Mouse (Mus musculus) kidney, postnatal 10 days (tissue): Measurements from ENCODE around the gene Ift20.
"Not testable (repeated sequence)": the region's sequence is repeated elsewhere in the genome, so short reads cannot be mapped to it uniquely, and the experiment has no call there.

ENCODE experiments used
- DNase-seq: peaks from one replicate; pipeline ENCODE4 v3.0.0; 2021; ENCODE audit warnings: mixed read lengths

Ift20 gene

GRCm38 (mm10) chr11:78523241-78523955 is 12.8 kb upstream of the Ift20 start:
- peak; percentile 22 for DNase-seq

DNA sequence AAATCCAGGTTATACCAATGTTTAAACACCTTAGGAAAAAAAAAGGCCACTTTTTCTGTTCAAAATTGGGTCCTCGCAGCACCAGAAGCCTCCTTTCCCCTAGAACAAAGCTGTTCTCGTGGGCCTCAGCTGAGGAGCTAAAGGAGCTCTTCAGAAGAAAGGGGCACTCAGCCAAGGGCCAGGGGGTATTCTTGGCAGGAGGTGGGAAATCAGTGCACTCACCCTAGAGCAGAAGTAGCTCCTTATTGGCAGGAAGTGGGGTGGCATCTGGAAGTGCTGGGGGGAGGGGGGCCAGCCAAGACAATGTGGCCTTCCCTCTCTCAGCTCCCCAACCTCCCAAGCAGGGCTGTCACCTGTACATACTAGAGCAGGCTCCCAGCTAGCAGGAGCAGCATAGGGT is 11.3 kb upstream of the Ift20 start:
- no peak for DNase-seq

- DNase-seq = peak; percentile 29
Observed at GRCm38 (mm10) chr11:78528714-78529113, 7.4 kb upstream of the Ift20 start.

- DNase-seq = no peak
Observed at GRCm38 (mm10) chr11:78530001-78530400, 6.2 kb upstream of the Ift20 start.

DNA sequence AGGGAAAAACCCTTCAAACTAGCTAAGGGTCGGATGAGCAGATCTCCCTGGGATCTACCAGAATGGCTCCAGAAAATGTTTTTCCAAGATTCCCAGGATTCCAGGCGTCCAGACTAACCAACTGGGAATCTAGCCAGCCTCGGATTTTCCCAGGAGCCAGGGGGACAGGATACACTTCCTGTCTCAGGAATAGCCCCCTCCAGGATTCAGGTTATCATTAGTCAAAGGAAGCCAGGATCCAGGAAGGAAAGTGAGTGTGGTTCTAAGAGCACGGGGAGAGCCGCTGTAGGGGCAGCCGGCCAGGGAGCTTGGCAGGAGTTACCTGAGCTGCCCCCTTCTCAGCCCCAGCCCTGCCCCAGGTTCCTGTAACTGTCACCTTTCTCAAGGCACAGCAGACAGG is 5.1 kb upstream of the Ift20 start:
- peak; percentile 79 for DNase-seq

GRCm38 (mm10) chr11:78531515-78531914 is 4.6 kb upstream of the Ift20 start:
- DNase-seq = not testable (repeated sequence)

DNA sequence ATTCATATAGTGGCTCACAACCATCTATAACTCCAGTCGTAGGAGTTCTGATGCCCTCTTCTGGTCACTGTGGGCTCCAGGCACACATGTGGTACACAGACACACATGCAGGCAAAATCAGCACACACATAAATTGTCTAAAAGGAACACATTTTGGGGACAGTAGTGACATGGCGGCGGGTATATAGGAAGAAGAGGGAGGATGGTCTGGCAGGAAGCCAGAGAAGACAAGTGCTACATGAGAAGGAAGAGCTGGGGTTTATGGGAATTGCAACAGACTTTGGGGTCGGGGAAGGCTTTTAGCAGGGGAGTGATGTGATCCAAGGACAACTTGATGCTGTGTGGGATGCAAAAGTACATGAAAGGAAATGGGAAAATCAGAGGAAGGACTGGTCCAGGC is 1.6 kb upstream of the Ift20 start:
- DNase-seq = no peak

- DNase-seq = peak; percentile 52
Observed at GRCm38 (mm10) chr11:78535376-78536079, 633 bp upstream of the Ift20 start.

GRCm38 (mm10) chr11:78536690-78537084 is 526 bp downstream of the Ift20 start:
- DNase-seq = no peak

GRCm38 (mm10) chr11:78540358-78540757 is 4.2 kb downstream of the Ift20 start:
- no peak for DNase-seq

DNA sequence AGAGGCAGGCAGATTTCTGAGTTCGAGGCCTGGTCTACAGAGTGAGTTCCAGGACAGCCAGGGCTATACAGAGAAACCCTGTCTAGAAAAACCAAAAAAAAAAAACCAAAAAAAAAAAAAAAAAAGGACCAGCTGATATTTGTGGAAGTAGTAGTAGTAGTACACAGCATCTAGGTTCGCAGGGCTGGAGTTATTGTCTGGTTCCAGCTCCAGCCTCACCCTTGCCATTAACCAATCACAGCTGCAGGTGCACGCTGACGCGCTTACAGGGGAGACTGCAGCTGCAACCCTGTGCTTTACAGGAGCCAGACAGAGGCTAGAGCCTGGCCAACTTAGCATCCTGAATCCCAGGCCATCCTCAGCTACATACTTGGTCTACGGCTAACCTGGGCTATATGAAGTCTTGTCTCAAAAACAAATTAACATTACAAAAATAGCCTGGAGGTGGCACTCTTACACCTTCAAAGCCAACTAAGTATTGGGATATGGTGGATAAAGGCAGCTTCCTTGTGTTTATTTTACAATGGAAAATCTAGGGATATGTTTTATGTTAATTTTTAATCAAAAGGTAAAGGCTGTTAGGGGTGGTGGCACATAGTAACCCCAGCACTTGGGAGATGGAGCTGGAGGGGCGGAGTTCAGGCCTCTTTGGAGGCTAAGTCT is 8.4 kb downstream of the Ift20 start:
- DNase-seq = no peak

GRCm38 (mm10) chr11:78545181-78545580 is 9.0 kb downstream of the Ift20 start:
- DNase-seq = no peak

DNA sequence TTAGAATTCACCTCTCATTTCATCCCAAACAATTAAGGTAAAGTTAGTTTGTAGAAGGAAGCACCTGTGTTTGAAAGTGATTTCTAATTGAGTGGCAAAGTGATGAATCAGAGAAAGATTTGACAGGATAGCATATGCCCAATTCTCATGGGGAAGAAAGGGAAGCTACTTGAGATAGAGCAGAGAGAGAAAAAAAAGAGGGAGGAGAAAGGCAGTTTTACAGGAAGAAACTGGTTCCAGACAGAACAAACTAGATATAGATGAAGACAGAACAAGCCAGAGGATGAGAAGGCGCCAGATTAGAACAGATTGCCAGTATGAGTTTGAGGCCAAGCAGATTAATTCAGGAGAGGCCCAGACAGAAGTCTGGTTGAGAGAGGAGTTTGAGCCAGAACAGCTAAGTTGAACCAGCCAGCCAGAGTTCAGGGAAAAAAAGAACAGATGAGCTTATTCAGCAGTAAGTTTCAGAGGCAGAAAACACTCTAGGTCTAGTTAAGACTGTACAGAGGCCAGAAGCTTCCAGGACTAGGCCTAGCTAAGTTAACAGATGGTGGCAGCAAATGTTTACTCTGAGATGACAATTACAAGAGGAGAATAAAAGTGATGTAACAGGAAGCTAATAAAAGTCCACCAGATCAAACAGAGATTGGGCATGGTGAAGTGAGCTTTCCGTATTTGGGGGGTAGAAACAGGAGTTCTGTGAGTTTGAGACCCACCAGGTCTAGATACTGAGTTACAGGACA is 11.7 kb downstream of the Ift20 start:
- no peak for DNase-seq

DNA sequence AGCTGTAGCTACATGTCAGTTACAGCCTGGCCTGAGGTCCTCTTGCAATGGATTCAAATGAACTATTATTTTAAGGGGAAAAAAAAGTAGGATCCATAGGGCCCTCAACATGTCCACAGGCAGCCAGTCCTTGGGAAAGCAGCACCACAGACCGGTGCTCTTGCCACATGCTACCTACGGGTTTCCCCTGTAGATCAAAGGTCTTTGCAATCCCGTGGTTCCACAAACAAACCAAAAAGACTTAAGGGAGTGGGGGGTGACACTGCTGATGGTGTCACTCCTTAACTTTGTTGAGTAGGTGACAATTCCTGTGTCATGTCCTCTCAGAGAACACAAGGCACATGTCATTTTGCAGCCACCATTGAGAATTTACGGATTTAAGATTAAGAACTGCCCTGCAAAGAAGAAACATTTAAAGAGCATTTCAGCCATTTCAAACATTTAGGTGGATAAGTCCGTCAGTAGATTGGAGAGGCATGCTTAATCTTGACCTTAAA is 13.4 kb downstream of the Ift20 start:
- no peak for DNase-seq

DNA sequence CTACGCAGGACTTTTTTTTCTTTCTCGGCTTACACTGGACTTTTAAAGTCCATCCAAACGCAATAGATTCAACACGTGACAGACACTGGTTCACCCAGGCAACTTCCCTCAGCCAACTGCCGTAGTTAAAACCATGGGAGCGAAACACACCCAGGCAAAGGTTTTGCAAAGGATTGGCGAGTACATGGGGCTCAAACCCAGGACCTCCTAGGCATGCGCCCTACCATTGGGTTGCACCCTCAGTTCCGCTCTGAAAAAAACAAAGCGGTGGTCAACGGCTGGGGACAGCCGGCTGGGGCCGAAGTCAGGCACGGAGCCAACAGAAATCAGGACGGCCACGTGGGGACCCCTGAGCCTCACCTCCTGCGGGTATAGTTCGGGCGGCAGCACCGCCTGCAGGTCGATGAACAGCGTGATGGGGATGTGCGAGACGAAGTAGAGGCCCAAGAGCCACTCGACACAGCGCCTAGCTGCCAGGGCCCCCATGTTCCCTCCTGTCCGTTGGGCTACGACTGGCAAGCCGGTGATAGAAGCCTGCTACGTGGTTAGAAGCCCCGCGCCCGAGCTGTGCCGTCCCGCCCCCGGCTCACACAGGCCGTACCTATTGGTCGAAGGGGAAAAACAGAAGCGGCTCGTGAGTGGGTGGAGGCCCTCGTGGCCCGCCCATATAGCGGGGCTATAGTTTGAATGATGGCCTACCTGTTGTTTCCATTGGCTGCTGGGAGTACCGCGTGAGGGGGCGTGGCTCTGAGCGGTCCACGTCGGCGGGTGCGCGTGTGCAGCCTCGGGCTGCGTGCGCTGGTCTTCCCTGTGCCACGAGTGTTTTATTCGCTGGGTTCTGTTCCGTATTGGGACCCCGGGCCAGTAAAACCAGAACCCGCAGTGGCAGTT is 14.3 kb downstream of the Ift20 start, which contains the start of gene Tmem97:
Gene Tmem97 (minus strand): TSS at position 610 of the 891 bp plus-strand sequence.
- peak; percentile 97 for DNase-seq

GRCm38 (mm10) chr11:78551059-78551398 is 14.9 kb downstream of the Ift20 start:
- no peak for DNase-seq

- no peak for DNase-seq
Observed at GRCm38 (mm10) chr11:78555623-78556022, 19.5 kb downstream of the Ift20 start.

- no peak for DNase-seq
Observed at GRCm38 (mm10) chr11:78556070-78556469, 19.9 kb downstream of the Ift20 start.

GRCm38 (mm10) chr11:78557241-78557640 is 21.1 kb downstream of the Ift20 start:
- peak; percentile 39 for DNase-seq

DNA sequence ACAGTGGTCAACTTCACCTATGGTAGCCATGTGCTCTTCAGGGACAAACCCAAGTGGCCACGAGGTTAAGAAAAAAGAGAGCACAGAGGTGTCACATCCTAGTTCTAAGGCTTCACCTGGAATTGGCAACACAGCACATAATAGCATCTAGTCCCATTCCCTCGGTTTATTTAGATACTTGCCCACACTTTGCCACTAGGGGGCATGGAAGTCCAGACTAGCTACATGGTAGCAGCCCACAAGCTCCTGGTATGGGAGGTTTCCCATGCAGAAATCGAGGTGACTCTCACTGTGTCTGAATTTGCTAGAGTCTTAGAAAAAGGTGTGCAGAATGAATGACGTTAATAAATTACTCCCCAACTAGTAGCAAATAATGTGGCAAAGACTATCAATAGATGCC is 24.3 kb downstream of the Ift20 start:
- DNase-seq = peak; percentile 88

- DNase-seq = peak; percentile 48
Observed at GRCm38 (mm10) chr11:78566775-78567174, 30.6 kb downstream of the Ift20 start.

GRCm38 (mm10) chr11:78567614-78568013 is 31.5 kb downstream of the Ift20 start:
- no peak for DNase-seq
